Mouse (Mus musculus) CH12.LX (cell line): ENCODE measurements around the gene Scd3.
"Not testable (repeated sequence)": the region's sequence is repeated elsewhere in the genome, so short reads cannot be mapped to it uniquely, and the experiment has no call there.

Source experiments
- CTCF ChIP-seq, 2 experiments: IDR thresholded peaks in 1 of 2; conservative IDR thresholded peaks in 1 of 2; 2 replicates each; pipeline ENCODE4 v1.5.1; 2011 to 2012; ENCODE audit warnings: low read depth in 2 of 2, low read length in 2 of 2, improper control_type of control experiment in 1 of 2, inconsistent platforms in 1 of 2, mild to moderate bottlenecking in 1 of 2, moderate library complexity in 1 of 2
- ELF1 ChIP-seq: IDR thresholded peaks from 2 replicates; pipeline ENCODE4 v1.6.1; 2014; ENCODE audit warnings: low read depth, mild to moderate bottlenecking, inconsistent platforms, low read length, improper control_type of control experiment
- EP300 ChIP-seq: IDR thresholded peaks from 2 replicates; pipeline ENCODE4 v1.6.1; 2011; ENCODE audit warnings: low read length, improper control_type of control experiment
- POLR2A ChIP-seq: IDR thresholded peaks from 2 replicates; pipeline ENCODE4 v1.6.1; 2011; ENCODE audit warnings: low read depth, mild to moderate bottlenecking, improper control_type of control experiment, low read length
- TBP ChIP-seq: conservative IDR thresholded peaks from 2 replicates; pipeline ENCODE4 v1.6.1; 2011; ENCODE audit warnings: low read depth, low read length, improper control_type of control experiment

GRCm38 (mm10) chr19:44254106-44254505 lies 51.0 kb downstream of the Scd3 start:
- TF ChIP-seq TBP = 0 out of 2 replicates have a peak, but pooled peaks have one; percentile 35
- peak; percentile 56 for TF ChIP-seq EP300
- TF ChIP-seq CTCF (conservative IDR thresholded peaks at IDR 0.05 in 1 of 2, IDR thresholded peaks at IDR 0.05 in 1 of 2; ENCODE audit: low read depth in 2 of 2, low read length in 2 of 2); POLR2A; ELF1: not testable (repeated sequence)
